Mouse (Mus musculus): Measurements from ENCODE around the gene Cables2.

- TF ChIP-seq POLR2A (IDR thresholded peaks at IDR 0.05; ENCODE audit: borderline replicate concordance, low read depth, low read length) (no peak), CTCF (IDR thresholded peaks at IDR 0.05; ENCODE audit: low read depth, low read length) (no peak)
Measured at GRCm38 (mm10) chr2:180255701-180256100, 17.6 kb downstream of the Cables2 start.
